Mouse (Mus musculus) liver, postnatal 0 days (tissue): ENCODE measurements at regions not wholly inside any gene's neighbourhood (a gene's known extent, or its start where the extent isn't known, plus 50 kb on each side); places are given as distances from the start of the nearest gene placed in this dataset.

Experiments used
- CTCF ChIP-seq: sonication (generic); IDR thresholded peaks from 2 replicates; pipeline ENCODE4 v1.5.1; 2016; ENCODE audit warnings: antibody characterized with exemption, low read depth
- EP300 ChIP-seq: IDR thresholded peaks from 2 replicates; pipeline ENCODE4 v1.6.1; 2016; ENCODE audit warnings: antibody characterized with exemption, low read depth, mild to moderate bottlenecking

- TF ChIP-seq CTCF, result no peak
- TF ChIP-seq EP300, result no peak
Observed at GRCm38 (mm10) chr1:23674357-23674756, 87.2 kb upstream of the B3gat2 start.
